Mouse (Mus musculus): ENCODE measurements around the gene Rbm5. TPM values are rescaled to one million over a fixed set of nuclear protein-coding genes. Genes with fewer than 3 reads are reported as not detected.

Gene Rbm5
- polyA plus RNA-seq, 1 experiment from 2014 or later: 119 TPM

DNA sequence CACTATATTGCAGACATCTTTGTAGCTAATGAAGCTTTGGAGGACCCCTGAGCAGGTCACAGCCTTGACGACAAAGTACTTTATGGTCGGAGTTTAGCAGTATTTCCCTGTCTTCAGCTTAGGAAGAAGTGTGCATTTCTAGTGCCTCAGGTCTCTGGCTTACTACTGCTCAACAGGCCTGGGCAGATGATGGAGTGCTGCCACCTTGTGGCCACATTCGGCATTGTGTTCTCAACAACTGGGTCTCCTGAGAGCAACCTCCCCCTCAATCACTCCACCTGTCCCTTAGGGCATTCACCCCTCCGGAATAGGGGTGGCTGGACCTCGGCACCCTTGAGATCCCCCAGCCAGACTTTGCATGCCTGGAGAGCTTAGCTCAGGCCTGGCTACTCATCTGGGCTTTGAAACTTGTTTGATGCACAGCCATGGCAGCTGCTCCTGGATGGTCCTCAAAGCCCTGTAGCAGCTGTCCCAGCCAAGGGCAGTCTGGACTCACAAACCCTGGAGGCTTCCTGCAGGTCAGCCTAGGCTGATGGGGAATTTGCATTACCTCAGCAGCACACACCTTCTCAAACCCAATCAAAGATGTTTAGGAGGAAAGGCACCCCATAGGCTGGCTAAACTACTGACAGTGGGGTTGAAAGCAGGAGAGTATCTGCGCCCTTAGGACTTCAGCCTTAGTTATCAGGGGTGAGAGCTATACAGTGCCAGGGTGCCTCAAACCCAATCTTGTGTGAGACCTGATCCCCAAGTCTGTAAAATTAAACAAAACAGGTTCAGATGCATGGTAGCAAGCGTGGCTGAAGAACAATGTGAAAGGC lies 32.6 kb downstream of the Rbm5 start:
- Histone ChIP-seq H3K27me3 (replicated peaks; ENCODE audit: insufficient read depth, low read length) (0 out of 2 replicates have a peak, but pooled peaks cover 7% of the 10 kb centered on the region), H3K9ac (replicated peaks; ENCODE audit: low read depth) (no peak overlapping the region), H3K36me3 (ENCODE audit: insufficient read depth, low read length) (peaks cover 34% of the 10 kb centered on the region), H3K4me2 (replicated peaks; ENCODE audit: low read depth, low read length) (no peak overlapping the region), H3K9me3 (ENCODE audit: low read length) (no peaks in the 10 kb centered on the region), H3K4me1 (ENCODE audit: insufficient read depth, low read depth, low read length) (peaks cover 14% of the 10 kb centered on the region), H3K27ac (ENCODE audit: low read length) (no peak overlapping the region), H3K4me3 (ENCODE audit: low read depth, low read length) (no peak overlapping the region)
- TF ChIP-seq CTCF (IDR thresholded peaks at IDR 0.05) (peak; percentile 97), EP300 (IDR thresholded peaks at IDR 0.05) (no peak)
- peak; percentile 73 for ATAC-seq
- DNase-seq (ENCODE audit: low spot score): peak; percentile 82
- 17% methylated on average over 7 of the region's 7 CpGs for WGBS

DNA sequence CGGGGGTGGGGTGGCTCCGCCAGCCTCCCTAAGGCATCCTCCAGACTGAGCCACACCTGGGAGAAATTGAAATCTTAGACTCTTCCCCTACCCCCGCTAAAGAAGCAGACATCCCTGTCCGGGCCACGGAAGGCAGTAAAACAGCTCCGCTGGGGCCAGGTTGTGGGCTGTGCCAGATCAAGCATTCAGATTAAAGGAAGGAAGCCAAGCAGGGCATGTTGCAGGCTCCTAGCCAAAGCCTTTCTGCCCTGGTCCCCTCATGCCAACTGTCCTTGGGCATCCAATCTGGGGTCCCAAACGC lies 34.7 kb downstream of the Rbm5 start:
- Histone ChIP-seq H3K9ac (replicated peaks; ENCODE audit: low read depth) (no peak overlapping the region), H3K9me3 (ENCODE audit: low read length) (no peaks in the 10 kb centered on the region), H3K27ac (ENCODE audit: low read length) (no peak overlapping the region), H3K4me1 (ENCODE audit: insufficient read depth, low read depth, low read length) (peaks cover 14% of the 10 kb centered on the region), H3K36me3 (ENCODE audit: insufficient read depth, low read length) (peaks cover 15% of the 10 kb centered on the region), H3K4me3 (ENCODE audit: low read depth, low read length) (no peak overlapping the region), H3K27me3 (replicated peaks; ENCODE audit: insufficient read depth, low read length) (0 out of 2 replicates have a peak, but pooled peaks cover 7% of the 10 kb centered on the region), H3K4me2 (replicated peaks; ENCODE audit: low read depth, low read length) (no peak overlapping the region)
- DNase-seq (ENCODE audit: low spot score) (no peak), ATAC-seq (no peak)
- 3% methylated on average over 7 of the region's 7 CpGs for WGBS
- no peak for TF ChIP-seq EP300 (IDR thresholded peaks at IDR 0.05)
- no peak for TF ChIP-seq CTCF (IDR thresholded peaks at IDR 0.05)

DNA sequence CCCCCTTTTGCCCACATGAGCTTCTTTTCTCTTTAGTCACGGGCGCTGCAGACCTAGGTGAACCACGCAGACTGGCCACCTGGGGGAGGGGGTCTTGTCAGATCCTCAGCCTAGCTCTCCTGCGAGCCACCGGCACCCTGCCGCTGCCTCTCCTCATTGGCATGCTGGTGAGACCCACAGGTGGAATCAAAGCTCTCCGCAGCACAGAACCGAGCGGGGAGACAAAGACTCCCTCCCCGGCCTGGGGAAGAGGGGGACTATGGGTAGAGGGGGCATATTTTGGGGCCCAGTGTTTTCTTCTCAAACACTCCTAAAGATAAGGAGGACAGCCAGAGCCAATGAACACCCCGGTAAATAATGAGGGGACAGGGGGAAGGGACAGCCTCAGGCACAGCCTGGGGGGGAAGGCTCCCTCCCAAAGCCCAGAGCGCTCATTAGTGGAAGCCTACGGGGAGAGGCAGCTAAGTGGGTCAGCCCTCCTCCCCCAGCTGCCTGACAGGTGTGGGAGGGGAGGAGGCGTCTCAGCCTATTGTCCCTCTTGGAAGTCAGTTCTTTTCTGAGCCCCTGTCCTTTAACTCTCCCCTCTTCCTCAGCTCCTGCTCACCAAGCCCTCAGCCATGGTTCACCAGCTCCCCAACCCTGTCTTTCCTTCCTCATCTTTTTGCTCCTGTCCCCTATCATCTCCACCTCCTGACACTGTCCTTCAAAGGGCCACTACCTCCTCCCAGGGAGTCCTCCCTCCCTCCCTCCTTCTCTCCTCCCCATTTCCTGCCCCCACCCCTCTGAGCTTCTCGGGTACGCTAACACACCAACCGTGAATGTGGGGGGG lies 35.2 kb downstream of the Rbm5 start:
- ATAC-seq (no peak), DNase-seq (ENCODE audit: low spot score) (no peak)
- no peak overlapping the region for H3K4me2 ChIP-seq (replicated peaks; ENCODE audit: low read depth, low read length)
- H3K9ac ChIP-seq (replicated peaks; ENCODE audit: low read depth): no peak overlapping the region
- H3K27ac ChIP-seq (ENCODE audit: low read length): no peak overlapping the region
- H3K4me1 ChIP-seq (ENCODE audit: insufficient read depth, low read depth, low read length): peaks cover 14% of the 10 kb centered on the region
- H3K27me3 ChIP-seq (replicated peaks; ENCODE audit: insufficient read depth, low read length): 0 out of 2 replicates have a peak, but pooled peaks cover 7% of the 10 kb centered on the region
- no peak overlapping the region for H3K4me3 ChIP-seq (ENCODE audit: low read depth, low read length)
- no peaks in the 10 kb centered on the region for H3K9me3 ChIP-seq (ENCODE audit: low read length)
- whole genome bisulfite sequencing: 20% methylated on average over 17 of the region's 17 CpGs
- peaks cover 10% of the 10 kb centered on the region for H3K36me3 ChIP-seq (ENCODE audit: insufficient read depth, low read length)
- no peak for TF ChIP-seq CTCF (IDR thresholded peaks at IDR 0.05)
- TF ChIP-seq EP300 (IDR thresholded peaks at IDR 0.05): no peak

DNA sequence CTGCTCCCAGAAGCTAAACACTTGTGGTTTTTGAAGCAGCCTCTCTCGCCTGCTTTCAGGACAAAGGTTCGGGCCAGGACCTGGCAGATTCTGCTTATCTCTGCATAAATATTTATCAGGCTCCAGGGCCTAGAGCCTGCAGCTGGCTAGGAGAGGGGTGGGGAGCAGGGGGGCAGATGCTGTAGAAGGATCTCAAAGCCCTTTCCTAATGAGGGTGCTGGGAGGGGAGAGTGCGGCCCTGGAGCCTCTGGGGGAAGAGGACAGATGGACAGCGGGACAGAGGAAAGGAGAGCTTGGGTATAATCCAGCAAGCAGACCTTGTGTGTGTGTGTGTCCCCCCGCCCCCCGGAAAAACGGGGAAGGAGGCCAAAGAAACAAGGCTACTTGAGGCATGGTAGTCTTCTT lies 36.2 kb downstream of the Rbm5 start:
- peaks cover 5% of the 10 kb centered on the region; the same call in 1 of the 2 replicates for H3K36me3 ChIP-seq (ENCODE audit: insufficient read depth, low read length)
- H3K27me3 ChIP-seq (replicated peaks; ENCODE audit: insufficient read depth, low read length): 0 out of 2 replicates have a peak, but pooled peaks cover 7% of the 10 kb centered on the region
- TF ChIP-seq CTCF (IDR thresholded peaks at IDR 0.05) (no peak), EP300 (IDR thresholded peaks at IDR 0.05) (no peak)
- ATAC-seq (no peak), DNase-seq (ENCODE audit: low spot score) (no peak)
- H3K27ac ChIP-seq (ENCODE audit: low read length): no peak overlapping the region
- peaks cover 14% of the 10 kb centered on the region for H3K4me1 ChIP-seq (ENCODE audit: insufficient read depth, low read depth, low read length)
- H3K9ac ChIP-seq (replicated peaks; ENCODE audit: low read depth): no peak overlapping the region
- 29% methylated on average over 7 of the region's 7 CpGs for WGBS
- no peak overlapping the region for H3K4me2 ChIP-seq (replicated peaks; ENCODE audit: low read depth, low read length)
- no peaks in the 10 kb centered on the region for H3K9me3 ChIP-seq (ENCODE audit: low read length)
- no peak overlapping the region for H3K4me3 ChIP-seq (ENCODE audit: low read depth, low read length)

DNA sequence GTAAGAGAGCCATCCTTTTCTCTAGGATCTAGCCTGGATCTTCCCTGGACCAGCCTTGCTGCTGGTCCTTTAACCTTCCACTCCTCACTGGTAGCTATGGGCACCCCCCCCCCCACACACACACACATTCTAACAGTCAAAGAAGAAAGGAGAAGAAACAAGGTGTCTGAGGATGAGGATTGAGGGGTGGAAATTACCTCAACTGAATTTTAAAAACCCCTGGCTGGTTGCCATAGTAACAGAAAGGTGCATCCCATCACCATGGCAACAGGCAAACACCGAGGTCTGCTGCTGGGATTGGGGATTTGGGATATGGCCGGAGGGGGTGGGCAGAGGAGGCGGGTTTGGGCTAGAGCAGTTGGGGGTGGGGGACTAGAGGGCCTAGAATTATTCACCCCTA lies 41.1 kb downstream of the Rbm5 start:
- H3K27ac ChIP-seq (ENCODE audit: low read length): no peak overlapping the region

DNA sequence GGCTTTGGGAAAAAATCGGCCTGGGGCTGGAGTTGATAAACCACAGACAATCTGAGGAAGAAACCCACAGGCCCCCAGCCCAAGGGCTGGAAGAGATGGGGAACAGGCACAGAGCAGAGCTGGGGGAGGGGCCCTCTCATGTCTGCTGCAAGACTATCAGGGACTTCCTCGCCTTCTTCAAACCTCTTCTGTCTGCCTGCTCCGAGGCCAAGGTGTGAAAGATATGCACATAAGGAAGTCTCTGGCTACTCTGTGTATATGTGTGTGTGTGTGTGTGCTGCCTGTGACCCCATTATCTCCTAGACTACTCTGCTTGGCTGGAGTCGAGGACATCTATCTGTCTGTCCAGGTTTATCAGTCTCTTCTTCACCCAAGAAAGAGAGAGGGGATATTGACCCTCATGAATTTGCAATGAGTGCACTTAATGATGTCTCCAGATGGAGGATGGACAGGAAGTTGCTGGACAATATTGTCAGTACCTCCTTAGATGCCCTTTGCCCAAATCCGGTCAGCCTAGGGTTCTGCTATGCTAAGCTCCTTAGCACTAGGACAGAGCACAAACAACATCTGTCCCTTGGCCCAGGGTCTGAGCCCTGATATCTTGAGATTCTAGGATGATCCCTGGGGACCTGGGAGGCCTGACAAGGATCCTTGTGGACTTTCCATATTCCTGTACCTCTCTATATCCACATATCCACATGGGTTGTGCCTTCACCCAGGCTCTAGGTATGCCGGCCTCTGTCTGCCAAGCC lies 41.7 kb downstream of the Rbm5 start:
- no peak for DNase-seq (ENCODE audit: low spot score)
- Histone ChIP-seq H3K27ac (ENCODE audit: low read length) (no peak overlapping the region), H3K36me3 (ENCODE audit: insufficient read depth, low read length) (no peaks in the 10 kb centered on the region), H3K9me3 (ENCODE audit: low read length) (no peaks in the 10 kb centered on the region), H3K4me1 (ENCODE audit: insufficient read depth, low read depth, low read length) (no peaks in the 10 kb centered on the region; the same call in 1 of the 2 replicates), H3K4me3 (ENCODE audit: low read depth, low read length) (no peak overlapping the region), H3K4me2 (replicated peaks; ENCODE audit: low read depth, low read length) (no peak overlapping the region), H3K9ac (replicated peaks; ENCODE audit: low read depth) (no peak overlapping the region), H3K27me3 (replicated peaks; ENCODE audit: insufficient read depth, low read length) (no peaks in the 10 kb centered on the region)
- no peak for ATAC-seq
- WGBS: 57% methylated on average over 6 of the region's 6 CpGs
- TF ChIP-seq EP300 (IDR thresholded peaks at IDR 0.05) (no peak), CTCF (IDR thresholded peaks at IDR 0.05) (no peak)

More for the DNA sequence above, 41.1 kb downstream of the Rbm5 start:
- Histone ChIP-seq H3K9ac (replicated peaks; ENCODE audit: low read depth) (no peak overlapping the region), H3K4me1 (ENCODE audit: insufficient read depth, low read depth, low read length) (peaks cover 4% of the 10 kb centered on the region; the same call in 1 of the 2 replicates), H3K27me3 (replicated peaks; ENCODE audit: insufficient read depth, low read length) (no peaks in the 10 kb centered on the region), H3K4me3 (ENCODE audit: low read depth, low read length) (no peak overlapping the region), H3K4me2 (replicated peaks; ENCODE audit: low read depth, low read length) (no peak overlapping the region), H3K9me3 (ENCODE audit: low read length) (no peaks in the 10 kb centered on the region), H3K36me3 (ENCODE audit: insufficient read depth, low read length) (no peaks in the 10 kb centered on the region)
- TF ChIP-seq CTCF (IDR thresholded peaks at IDR 0.05): no peak
- TF ChIP-seq EP300 (IDR thresholded peaks at IDR 0.05): no peak
- ATAC-seq: no peak
- 57% methylated on average over 3 of the region's 3 CpGs for WGBS
- DNase-seq (ENCODE audit: low spot score): no peak
